Mouse (Mus musculus): ENCODE data around the gene Myl6.

Gene Myl6

GRCm38 (mm10) chr10:128493695-128494666 lies at the start of gene Myl6:
Gene Myl6 (minus strand): TSS chr10:128494145.
- DNase-seq (ENCODE audit: low read depth, low spot score): peak; percentile 97

- no peak for DNase-seq (ENCODE audit: low read depth, low spot score)
Measured at GRCm38 (mm10) chr10:128543100-128543499, 49.2 kb upstream of the Myl6 start.

GRCm38 (mm10) chr10:128538340-128538870 lies 44.5 kb upstream of the Myl6 start:
- no peak for DNase-seq (ENCODE audit: low read depth, low spot score)

- peak; percentile 80 for DNase-seq (ENCODE audit: low read depth, low spot score)
Measured at GRCm38 (mm10) chr10:128536266-128536940, 42.5 kb upstream of the Myl6 start.

GRCm38 (mm10) chr10:128535624-128536265 lies 41.8 kb upstream of the Myl6 start:
- DNase-seq (ENCODE audit: low read depth, low spot score): no peak

GRCm38 (mm10) chr10:128535206-128535605 lies 41.3 kb upstream of the Myl6 start:
- no peak for DNase-seq (ENCODE audit: low read depth, low spot score)

GRCm38 (mm10) chr10:128526366-128527356 lies 32.7 kb upstream of the Myl6 start:
- no peak for DNase-seq (ENCODE audit: low read depth, low spot score)

- peak; percentile 91 for DNase-seq (ENCODE audit: low read depth, low spot score)
Measured at GRCm38 (mm10) chr10:128525671-128526308, 31.8 kb upstream of the Myl6 start, which contains the start of gene Esyt1. Gene Esyt1 (minus strand): TSS chr10:128525871.

GRCm38 (mm10) chr10:128524732-128525662 lies 31.1 kb upstream of the Myl6 start:
- no peak for DNase-seq (ENCODE audit: low read depth, low spot score)

GRCm38 (mm10) chr10:128524111-128524731 lies 30.3 kb upstream of the Myl6 start:
- DNase-seq (ENCODE audit: low read depth, low spot score): no peak

GRCm38 (mm10) chr10:128522351-128522750 lies 28.4 kb upstream of the Myl6 start:
- DNase-seq (ENCODE audit: low read depth, low spot score): no peak

GRCm38 (mm10) chr10:128520591-128520990 lies 26.6 kb upstream of the Myl6 start:
- no peak for DNase-seq (ENCODE audit: low read depth, low spot score)

GRCm38 (mm10) chr10:128518833-128519232 lies 24.9 kb upstream of the Myl6 start:
- DNase-seq (ENCODE audit: low read depth, low spot score): no peak

GRCm38 (mm10) chr10:128516677-128517076 lies 22.7 kb upstream of the Myl6 start:
- DNase-seq (ENCODE audit: low read depth, low spot score): no peak

- DNase-seq (ENCODE audit: low read depth, low spot score): no peak
Measured at GRCm38 (mm10) chr10:128516029-128516428, 22.1 kb upstream of the Myl6 start.

- no peak for DNase-seq (ENCODE audit: low read depth, low spot score)
Measured at GRCm38 (mm10) chr10:128515044-128515443, 21.1 kb upstream of the Myl6 start.

GRCm38 (mm10) chr10:128511761-128512160 lies 17.8 kb upstream of the Myl6 start:
- no peak for DNase-seq (ENCODE audit: low read depth, low spot score)

- no peak for DNase-seq (ENCODE audit: low read depth, low spot score)
Measured at GRCm38 (mm10) chr10:128511189-128511588, 17.2 kb upstream of the Myl6 start.
